ENCODE assay signal across 23 mouse cellular contexts in genomic region chr4:129507434-129508236, GRCm38 (mm10). TPM values are rescaled to one million over a fixed set of nuclear protein-coding genes. Genes with fewer than 3 reads are reported as not detected.
DNase-seq lines count a peak whose midpoint lies in the region; ATAC-seq and TF ChIP-seq lines count a peak whose summit lies in the region.
"Had no signal": no experiment of that assay in that cellular context is flagged by ENCODE, and none has a peak within 500 bp of the region (broad histone marks: within the 10 kb centered on the region; RNA-seq: fewer than 3 reads in every experiment).

No protein-coding gene starts in this region.

- H3K9ac ChIP-seq in heart, embryonic 15.5 days = no peak overlapping the region; the same call in 1 of the 2 replicates
- H3K9ac ChIP-seq in heart, adult 2 months (ENCODE audit: low read depth, low read length) = no peak overlapping the region
- H3K9ac ChIP-seq: intestine, embryonic 15.5 days; kidney, embryonic 15.5 days; liver, embryonic 13.5 days; midbrain, embryonic 13.5 days had no signal

- no peaks in the 10 kb centered on the region for H3K9me3 ChIP-seq in heart, embryonic 15.5 days (replicated peaks)
- H3K9me3 ChIP-seq: intestine, embryonic 15.5 days; kidney, embryonic 15.5 days; limb, embryonic 10.5 days; liver, embryonic 13.5 days; midbrain, embryonic 13.5 days had no signal

- H3K36me3 ChIP-seq in heart, embryonic 15.5 days = no peaks in the 10 kb centered on the region
- H3K36me3 ChIP-seq in heart, adult 2 months (ENCODE audit: control insufficient read depth, insufficient read depth, low read length) = no peaks in the 10 kb centered on the region
- H3K36me3 ChIP-seq: intestine, embryonic 15.5 days; kidney, embryonic 15.5 days; limb, embryonic 10.5 days; liver, embryonic 13.5 days; midbrain, embryonic 13.5 days had no signal

- H3K27me3 ChIP-seq in heart, embryonic 15.5 days = no peaks in the 10 kb centered on the region
- no peaks in the 10 kb centered on the region for H3K27me3 ChIP-seq in heart, adult 2 months (ENCODE audit: control insufficient read depth, insufficient read depth, low read length)
- H3K27me3 ChIP-seq: intestine, embryonic 15.5 days; kidney, embryonic 15.5 days; midbrain, embryonic 13.5 days had no signal

- TF ChIP-seq EP300 in heart, adult 2 months (IDR thresholded peaks at IDR 0.05; ENCODE audit: insufficient read depth, low read depth, low read length) = no peak

- H3K79me2 ChIP-seq in heart, adult 2 months (replicated peaks; ENCODE audit: control insufficient read depth, insufficient read depth, low read length) = no peaks in the 10 kb centered on the region

- H3K4me1 ChIP-seq in heart, embryonic 15.5 days (replicated peaks) = peaks cover 38% of the 10 kb centered on the region
- peaks cover 6% of the 10 kb centered on the region for H3K4me1 ChIP-seq in heart, adult 2 months (ENCODE audit: control insufficient read depth, insufficient read depth, low read length)
- peaks cover 5% of the 10 kb centered on the region for H3K4me1 ChIP-seq in lung, adult 2 months (ENCODE audit: control insufficient read depth, insufficient read depth, low read length)

- TF ChIP-seq POLR2A in heart, adult 2 months (IDR thresholded peaks at IDR 0.05; ENCODE audit: insufficient read depth, low read depth, low read length) = no peak
- TF ChIP-seq POLR2A in lung, adult 2 months (IDR thresholded peaks at IDR 0.05; ENCODE audit: borderline replicate concordance, extremely low read depth, low read depth, low read length) = no peak

- H3K4me3 ChIP-seq in heart, embryonic 15.5 days = no peak overlapping the region
- H3K4me3 ChIP-seq in heart, adult 2 months = no peak overlapping the region
- no peak overlapping the region for H3K4me3 ChIP-seq in lung, adult 2 months (replicated peaks; ENCODE audit: extremely low read depth, low read depth, low read length)
- H3K4me3 ChIP-seq: erythroblast, embryonic 14.5 days; intestine, embryonic 15.5 days; kidney, embryonic 15.5 days; layer of hippocampus, adult 2 months; limb, embryonic 10.5 days; liver, embryonic 13.5 days; midbrain, embryonic 13.5 days had no signal

- WGBS in heart, embryonic 15.5 days = 53% methylated on average over 9 of the region's 10 CpGs
- WGBS in heart, adult 2 months = 58% methylated on average over 9 of the region's 10 CpGs
- WGBS in lung, adult 2 months = 56% methylated on average over 9 of the region's 10 CpGs

- peak overlapping the region; percentile 28; the same call in 1 of the 2 replicates for H3K4me2 ChIP-seq in heart, embryonic 15.5 days
- H3K4me2 ChIP-seq: intestine, embryonic 15.5 days; kidney, embryonic 15.5 days; liver, embryonic 13.5 days; midbrain, embryonic 13.5 days had no signal

- DNase-seq in heart, adult 2 months = no peak
- peak; percentile 60 for DNase-seq in CD4-positive helper T cell, adult 2 months (ENCODE audit: low read depth, low spot score)
- DNase-seq in lung, adult 2 months = no peak
- DNase-seq in T-cell, adult 2 months (ENCODE audit: low spot score) = no peak
- DNase-seq: gastrocnemius, postnatal 10 days; liver, embryonic 13.5 days; lung, postnatal 10 days; right cerebral cortex, postnatal 4 days; thymus, postnatal 14 days had no signal

- intact Hi-C loops in heart, adult 2 months (cut with DNase I) = no loop called here

- ATAC-seq in heart, embryonic 15.5 days (replicated peaks; ENCODE audit: insufficient number of reproducible peaks, insufficient read depth, low FRiP score, low read depth) = no peak; the same call in 1 of the 2 replicates
- ATAC-seq in activated CD4-positive, CD25-positive, alpha-beta regulatory T cell, adult 4 months = peak; percentile 87
- ATAC-seq in megakaryocyte-erythroid progenitor cell, adult 5-6 weeks (replicated peaks; ENCODE audit: low FRiP score, low TSS enrichment, poor library complexity, severe bottlenecking) = peak; percentile 8; the same call in 1 of the 2 replicates
- ATAC-seq: intestine, embryonic 15.5 days; midbrain, embryonic 13.5 days had no signal

- no peak for TF ChIP-seq CTCF in heart, adult 2 months (IDR thresholded peaks at IDR 0.05)
- no peak for TF ChIP-seq CTCF in lung, adult 2 months (IDR thresholded peaks at IDR 0.05; ENCODE audit: insufficient read depth, low read length)

- peak overlapping the region; percentile 68 for H3K27ac ChIP-seq in heart, embryonic 15.5 days
- no peak overlapping the region for H3K27ac ChIP-seq in heart, adult 2 months
- H3K27ac ChIP-seq: intestine, embryonic 15.5 days; kidney, embryonic 15.5 days; layer of hippocampus, adult 2 months; liver, embryonic 13.5 days; midbrain, embryonic 13.5 days had no signal

RNA-seq across cellular contexts. Expression of gene Marcksl1, which starts 5.7 kb away (rescaled TPM):
- polyA plus RNA-seq in heart, embryonic 15.5 days (2015; fragmentation: Nextera tagmentation; extraction: Ambion mirVana) = 283 and 352 TPM in 2 replicates
- total RNA-seq in heart, adult 2 months (2021) = 1 to 10 TPM; 3.5 to 5.1 TPM
- polyA plus RNA-seq in heart, adult 2 months (2012; rRNA removed) = 5.1 and 7.0 TPM in 2 replicates
- 1 to 10 TPM; 3.6 to 3.8 TPM for polyA plus RNA-seq in activated CD4-positive, CD25-positive, alpha-beta regulatory T cell, adult 4 months (2017; shearing (Covaris generic))
- 29.9 and 30.4 TPM in 2 replicates for total RNA-seq in megakaryocyte-erythroid progenitor cell, adult 5-6 weeks (2014; fragmentation: Nextera tagmentation)
- total RNA-seq in megakaryocyte-erythroid progenitor cell, adult 5-6 weeks (2017) = 41.4 and 48.3 TPM in 2 replicates
- 16.6 and 18.6 TPM in 2 replicates for polyA plus RNA-seq in lung, adult 2 months (2012; rRNA removed)

RNA-seq across cellular contexts. Expression of gene Fam229a, which starts 16.6 kb away (rescaled TPM):
- polyA plus RNA-seq in heart, embryonic 15.5 days (2015; fragmentation: Nextera tagmentation; extraction: Ambion mirVana) = 0.27 TPM in 1 of 2 replicates, not detected in the other
- total RNA-seq in heart, adult 2 months (2021) = under 1 TPM in 1 of 2 experiments, not detected in 1; 0.45 TPM
- 0.64 TPM in 1 of 2 replicates, not detected in the other for polyA plus RNA-seq in heart, adult 2 months (2012; rRNA removed)
- polyA plus RNA-seq in activated CD4-positive, CD25-positive, alpha-beta regulatory T cell, adult 4 months (2017; shearing (Covaris generic)) = not detected
- not detected in 2 replicates for total RNA-seq in megakaryocyte-erythroid progenitor cell, adult 5-6 weeks (2014; fragmentation: Nextera tagmentation)
- not detected in 2 replicates for total RNA-seq in megakaryocyte-erythroid progenitor cell, adult 5-6 weeks (2017)
- 0.80 and 1.1 TPM in 2 replicates for polyA plus RNA-seq in lung, adult 2 months (2012; rRNA removed)
- total RNA-seq: adrenal gland, postnatal 4 days; gastrocnemius, postnatal 10 days; hematopoietic stem cell, adult 5-6 weeks; layer of hippocampus, adult 2 months had no signal
- polyA plus RNA-seq: C2C12; intestine, embryonic 15.5 days; kidney, embryonic 15.5 days; limb, embryonic 10.5 days; midbrain, embryonic 13.5 days; neural tube, embryonic 11.5 days had no signal

RNA-seq across cellular contexts. Expression of gene Tssk3, which starts 16.8 kb away (rescaled TPM):
- polyA plus RNA-seq in heart, embryonic 15.5 days (2015; fragmentation: Nextera tagmentation; extraction: Ambion mirVana) = not detected in 2 replicates
- total RNA-seq in heart, adult 2 months (2021) = not detected
- polyA plus RNA-seq in heart, adult 2 months (2012; rRNA removed) = 0.14 TPM in 1 of 2 replicates, not detected in the other
- polyA plus RNA-seq in activated CD4-positive, CD25-positive, alpha-beta regulatory T cell, adult 4 months (2017; shearing (Covaris generic)) = not detected
- total RNA-seq in megakaryocyte-erythroid progenitor cell, adult 5-6 weeks (2014; fragmentation: Nextera tagmentation) = not detected in 2 replicates
- not detected in 2 replicates for total RNA-seq in megakaryocyte-erythroid progenitor cell, adult 5-6 weeks (2017)
- polyA plus RNA-seq in lung, adult 2 months (2012; rRNA removed) = 0.12 TPM in 1 of 2 replicates, not detected in the other
- total RNA-seq: adrenal gland, postnatal 4 days; gastrocnemius, postnatal 10 days; hematopoietic stem cell, adult 5-6 weeks; left cerebral cortex, adult 18-20 months had no signal
- polyA plus RNA-seq: C2C12; erythroblast, embryonic 14.5 days; intestine, embryonic 15.5 days; kidney, embryonic 15.5 days; limb, embryonic 10.5 days; neural tube, embryonic 11.5 days had no signal

RNA-seq across cellular contexts. Expression of gene Hdac1, which starts 34.9 kb away (rescaled TPM):
- polyA plus RNA-seq in heart, embryonic 15.5 days (2015; fragmentation: Nextera tagmentation; extraction: Ambion mirVana) = 99.9 and 134 TPM in 2 replicates
- total RNA-seq in heart, adult 2 months (2021) = 10 to 100 TPM; 15.7 to 16.1 TPM
- 17.9 and 35.2 TPM in 2 replicates for polyA plus RNA-seq in heart, adult 2 months (2012; rRNA removed)
- polyA plus RNA-seq in activated CD4-positive, CD25-positive, alpha-beta regulatory T cell, adult 4 months (2017; shearing (Covaris generic)) = 100 to 1,000 TPM; 225 to 283 TPM
- 136 and 147 TPM in 2 replicates for total RNA-seq in megakaryocyte-erythroid progenitor cell, adult 5-6 weeks (2014; fragmentation: Nextera tagmentation)
- 72.7 and 76.2 TPM in 2 replicates for total RNA-seq in megakaryocyte-erythroid progenitor cell, adult 5-6 weeks (2017)
- polyA plus RNA-seq in lung, adult 2 months (2012; rRNA removed) = 35.3 and 64.8 TPM in 2 replicates

RNA-seq across cellular contexts. Expression of gene Bsdc1, which starts 46.3 kb away (rescaled TPM):
- polyA plus RNA-seq in heart, embryonic 15.5 days (2015; fragmentation: Nextera tagmentation; extraction: Ambion mirVana) = 23.1 and 27.2 TPM in 2 replicates
- total RNA-seq in heart, adult 2 months (2021) = 10 to 100 TPM; 48.8 to 50.3 TPM
- polyA plus RNA-seq in heart, adult 2 months (2012; rRNA removed) = 21.3 and 25.0 TPM in 2 replicates
- polyA plus RNA-seq in activated CD4-positive, CD25-positive, alpha-beta regulatory T cell, adult 4 months (2017; shearing (Covaris generic)) = 10 to 100 TPM; 22.7 to 24.8 TPM
- 36.1 and 36.3 TPM in 2 replicates for total RNA-seq in megakaryocyte-erythroid progenitor cell, adult 5-6 weeks (2014; fragmentation: Nextera tagmentation)
- total RNA-seq in megakaryocyte-erythroid progenitor cell, adult 5-6 weeks (2017) = 31.3 and 52.3 TPM in 2 replicates
- polyA plus RNA-seq in lung, adult 2 months (2012; rRNA removed) = 18.9 and 28.4 TPM in 2 replicates

Comparison
In these comparisons a context has a peak if more than half of its experiments do, and no peak if none do; other contexts are left out.
1. RNA of gene Marcksl1, which starts 5.7 kb away (polyA plus RNA-seq): 283 to 352 TPM in heart, embryonic 15.5 days; 16.6 to 18.6 TPM in lung, adult 2 months, 5.1 to 7.0 TPM in heart, adult 2 months and 3.6 to 3.8 TPM in activated CD4-positive, CD25-positive, alpha-beta regulatory T cell, adult 4 months; every median in the first group is over 10 times any median in the second.